Mouse (Mus musculus) left cerebral cortex, adult 6 months (tissue): ENCODE results near the gene C8a. TPM values are rescaled to one million over a fixed set of nuclear protein-coding genes. Genes with fewer than 3 reads are reported as not detected.

Experiments
- long read RNA-seq, 2 experiments: library from polyadenylated mRNA; unstranded; transcript quantifications; one replicate each; pipeline ENCODE4 v2.0.0; 2019 to 2020
- polyA plus RNA-seq: library from polyadenylated mRNA; unstranded; fragments of <200 nt; fragmentation: Nextera tagmentation; gene quantifications from 2 replicates; pipeline ENCODE4 v1.2.3, GENCODE M21; 2021

C8a gene
- 0.03 TPM in 1 of 2 replicates, not detected in the other for polyA plus RNA-seq
- long read RNA-seq, experiment 1, result 0 reads
- long read RNA-seq, experiment 2, result 0 reads

DNA sequence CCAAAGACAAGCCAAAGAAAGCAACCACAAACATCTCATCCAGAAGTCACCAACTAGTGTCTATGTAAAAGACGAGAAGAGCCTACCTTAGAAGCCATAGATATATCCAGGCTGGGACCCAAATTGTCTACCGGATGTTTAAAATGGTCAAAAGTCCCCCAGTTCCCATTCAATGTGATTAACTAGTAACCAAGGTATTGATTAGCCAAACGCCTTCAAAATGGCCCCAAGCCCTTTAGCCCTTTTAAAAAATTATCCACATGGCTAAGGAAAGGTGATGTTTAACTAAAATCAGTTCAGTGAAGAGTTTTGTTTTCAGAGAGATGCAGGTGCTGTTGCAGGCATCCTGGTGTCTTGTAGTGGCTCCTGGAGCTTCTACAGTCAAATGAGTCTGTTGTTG is at the start of gene C8a:
Gene C8a, minus strand, starts transcription at position 76 of the 400 bp plus-strand sequence.

DNA sequence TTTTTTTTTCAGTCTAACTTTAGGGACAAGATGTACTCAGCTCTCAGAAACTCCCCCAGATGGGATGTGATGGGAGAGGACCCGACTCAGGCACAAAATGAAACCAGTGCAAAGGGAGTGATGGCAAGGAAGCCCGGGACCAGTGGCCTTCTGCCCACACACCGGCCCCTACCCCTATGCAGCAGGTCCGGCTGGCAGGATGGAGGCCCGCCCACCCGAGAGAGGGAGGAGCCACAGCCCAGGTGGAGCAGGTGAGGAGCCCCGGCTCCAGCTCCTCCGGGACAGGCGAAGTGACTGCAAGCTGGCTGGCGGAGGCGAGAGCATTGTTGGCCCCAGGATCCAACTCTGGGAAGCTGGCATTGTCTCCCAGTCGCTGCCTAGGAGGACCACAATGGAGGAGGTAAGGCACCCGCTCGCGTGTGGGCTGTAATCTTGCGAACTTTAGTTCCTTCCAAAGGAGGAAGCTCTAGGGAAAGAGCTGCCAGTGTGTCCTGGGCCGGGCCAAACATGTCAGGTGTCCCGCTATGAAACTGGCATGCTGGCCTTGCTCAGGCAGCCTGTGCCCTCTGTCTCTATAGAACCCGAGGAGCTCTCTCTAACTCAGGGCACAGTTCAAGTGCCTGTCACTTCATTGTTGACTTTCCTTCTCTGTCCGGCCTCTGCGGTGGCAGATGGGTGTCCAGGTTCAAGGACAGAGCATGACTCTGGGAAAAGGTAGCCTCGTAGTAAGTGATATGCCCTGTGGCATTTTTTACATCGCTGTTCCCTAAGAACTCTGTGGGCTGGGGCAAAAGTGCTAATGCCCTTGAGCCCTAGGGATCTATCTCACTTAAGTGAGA is 37.3 kb upstream of the C8a start, which contains the start of gene Fyb2:
Gene Fyb2, plus strand, starts transcription at position 166 of the 839 bp plus-strand sequence.

DNA sequence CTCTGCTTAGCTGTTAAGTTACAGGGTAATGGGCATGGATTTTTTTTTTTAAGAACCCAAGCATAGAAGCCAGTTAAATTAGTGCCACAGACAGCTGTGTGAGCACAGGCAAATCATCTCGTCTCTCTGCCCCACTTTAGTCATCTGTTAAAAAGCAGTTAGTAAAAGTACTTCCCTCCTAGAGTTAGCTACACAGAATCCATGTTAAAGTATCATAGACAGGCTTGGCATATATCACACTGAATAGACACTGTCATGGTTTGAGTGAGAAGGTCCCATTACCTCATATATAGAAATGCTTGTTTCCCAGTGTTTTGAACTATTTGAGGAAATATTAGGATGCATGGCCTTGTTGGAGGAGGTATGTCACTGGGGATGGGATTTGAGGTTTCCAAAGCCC is 19.2 kb downstream of the C8a start, which contains the start of gene Gm17662:
Gene Gm17662, plus strand, starts transcription at position 301 of the 400 bp plus-strand sequence.

DNA sequence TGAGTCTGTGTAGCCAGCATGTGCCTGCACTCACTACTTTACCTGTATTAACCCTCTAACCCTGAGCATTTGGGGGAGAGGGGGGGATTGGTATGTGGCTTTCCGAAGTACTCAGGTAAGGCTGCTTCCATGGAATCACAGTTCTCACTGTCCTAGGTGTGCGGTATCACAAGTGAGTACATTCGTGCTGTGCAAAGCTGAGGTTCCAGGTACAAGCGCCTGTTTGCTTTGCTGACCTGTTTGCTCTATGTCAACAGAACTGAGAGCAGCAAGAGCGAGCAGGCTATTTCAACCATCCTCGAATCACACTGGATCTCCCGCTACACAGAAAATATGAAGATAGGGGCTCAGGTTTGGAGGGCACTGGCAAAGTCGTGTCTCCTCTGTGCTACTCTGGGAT is 110.1 kb downstream of the C8a start, which contains the start of gene C8b:
Gene C8b, plus strand, starts transcription at position 253 of the 400 bp plus-strand sequence.

Other genes with a start within 250 kb of the C8a start
- gene C8b, start 110.1 kb downstream of the C8a start, polyA plus RNA-seq, result not detected in 2 replicates
- not detected in 2 replicates for gene Gm17662, start 19.1 kb downstream of the C8a start, polyA plus RNA-seq
- 0.20 and 0.47 TPM in 2 replicates for gene Fyb2, start 37.1 kb upstream of the C8a start, polyA plus RNA-seq
- gene Prkaa2, start 233.5 kb upstream of the C8a start, polyA plus RNA-seq, result 7.4 and 7.5 TPM in 2 replicates